Mouse (Mus musculus): ENCODE measurements at regions not wholly inside any gene's neighbourhood (a gene's known extent, or its start where the extent isn't known, plus 50 kb on each side); places are given as distances from the start of the nearest gene placed in this dataset.

DNA sequence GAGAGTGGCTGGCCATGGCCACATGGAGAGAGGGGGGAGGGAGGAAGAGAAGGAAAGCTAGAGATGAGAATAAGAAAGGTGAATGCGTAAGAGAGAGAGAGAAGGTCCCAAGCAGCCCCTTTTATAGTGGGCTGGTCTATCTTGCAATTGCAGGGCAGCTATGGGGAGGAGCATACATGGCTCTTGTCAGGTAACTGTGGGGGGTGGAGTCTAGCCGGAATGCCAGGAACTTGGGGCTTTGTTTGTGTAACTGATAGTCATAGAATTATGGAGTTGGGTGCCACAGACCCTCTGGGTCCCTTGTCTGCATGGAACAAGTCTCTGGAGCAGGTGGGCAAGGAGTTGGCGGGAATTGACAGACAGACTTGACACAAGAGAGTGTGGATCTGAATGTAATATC lies 2151.8 kb downstream of the 4930444P10Rik start:
- DNase-seq (ENCODE audit: low spot score): no peak

GRCm38 (mm10) chr1:13938344-13938743 lies 2154.8 kb downstream of the 4930444P10Rik start:
- DNase-seq (ENCODE audit: low spot score): no peak

DNA sequence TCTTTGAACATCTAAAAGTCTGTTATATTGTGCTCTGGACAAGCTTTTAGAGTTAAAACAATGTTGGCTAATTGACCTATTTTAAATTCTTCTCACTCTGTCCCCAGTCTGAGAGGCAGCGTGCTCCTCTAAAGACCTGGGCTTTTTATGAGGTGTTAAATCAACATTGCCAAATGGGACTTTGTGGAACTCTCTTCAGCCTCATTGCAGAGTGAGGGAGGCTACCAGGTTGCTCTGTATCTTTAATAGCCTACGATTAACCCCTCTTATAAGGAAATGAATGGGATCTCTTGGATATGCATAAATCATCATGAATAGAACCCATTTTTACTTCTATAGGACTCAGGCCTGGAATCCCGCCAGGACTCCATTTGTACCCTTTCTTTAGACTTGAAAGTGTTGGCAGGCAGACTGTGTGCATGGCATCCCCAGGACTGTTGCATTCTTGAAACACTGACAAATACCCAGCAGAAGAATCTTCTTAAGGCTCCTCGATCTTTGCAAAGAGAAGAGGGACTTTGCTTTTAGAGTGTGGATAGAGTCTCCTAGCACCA lies 2157.1 kb downstream of the 4930444P10Rik start:
- no peak for DNase-seq (ENCODE audit: low spot score)

- no peak for DNase-seq (ENCODE audit: low spot score)
Observed at GRCm38 (mm10) chr1:13928679-13929078, 2164.4 kb downstream of the 4930444P10Rik start.

DNA sequence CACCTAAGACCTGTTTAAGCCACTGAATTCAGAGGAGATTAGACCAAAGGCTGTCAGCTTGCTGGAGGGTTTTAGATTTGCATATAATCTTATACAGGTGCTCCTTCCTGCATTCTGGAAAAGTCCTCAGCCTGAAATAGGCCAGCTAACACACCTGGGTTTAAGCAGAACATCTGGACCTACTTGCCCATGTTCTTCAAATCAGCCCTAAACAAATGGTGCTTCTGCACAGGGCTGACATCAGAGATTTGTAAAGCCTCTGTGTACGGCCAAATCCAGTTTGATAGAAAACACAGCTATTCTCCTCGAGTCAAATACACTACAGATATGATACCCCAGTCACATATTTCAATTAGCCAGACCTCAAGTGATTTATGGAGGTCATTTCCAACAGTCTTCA lies 2165.2 kb downstream of the 4930444P10Rik start:
- DNase-seq (ENCODE audit: low spot score): no peak

DNA sequence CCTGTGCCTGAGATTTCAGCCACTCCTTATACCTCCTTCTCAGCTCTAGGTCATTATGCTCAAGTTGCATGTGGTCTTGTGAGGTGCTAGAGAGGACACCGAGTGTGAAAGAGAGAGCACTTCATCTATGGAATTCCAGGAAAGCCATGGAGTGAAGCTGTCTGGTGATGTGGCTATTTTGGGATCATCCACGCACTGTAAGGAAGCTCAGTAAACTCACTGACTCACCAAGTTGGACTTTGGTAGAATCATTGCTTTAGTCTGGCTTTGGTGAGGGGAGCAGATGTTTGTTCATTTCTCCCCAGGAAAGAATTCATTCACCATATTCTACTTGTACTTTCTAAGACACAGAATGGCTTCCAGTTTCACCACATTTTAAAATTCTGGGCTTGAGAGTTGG lies 2167.1 kb downstream of the 4930444P10Rik start:
- DNase-seq (ENCODE audit: low spot score): no peak

DNA sequence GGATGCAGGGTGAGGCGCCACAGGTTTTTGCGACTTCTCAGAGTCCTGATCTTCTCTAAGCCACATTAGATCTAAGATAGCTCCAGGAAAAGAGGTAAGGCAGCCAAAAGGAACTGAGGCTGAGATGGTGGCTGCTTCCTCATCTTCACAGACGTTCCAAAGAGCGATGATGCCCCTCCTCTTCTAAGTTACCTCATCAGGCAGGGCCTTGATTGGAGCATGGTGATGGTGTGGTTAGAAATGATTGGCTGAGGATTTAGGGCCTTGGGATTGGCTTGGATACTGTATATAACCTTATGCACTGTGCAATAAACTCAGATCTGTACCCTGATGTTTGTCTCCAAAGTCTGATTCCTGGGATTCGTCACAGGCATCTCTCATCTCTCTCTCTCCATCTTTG lies 2177.9 kb downstream of the 4930444P10Rik start:
- DNase-seq (ENCODE audit: low spot score): no peak

GRCm38 (mm10) chr1:13879126-13879525 lies 2214.0 kb downstream of the 4930444P10Rik start:
- no peak for DNase-seq (ENCODE audit: low spot score)

GRCm38 (mm10) chr1:13873925-13874324 lies 2219.2 kb downstream of the 4930444P10Rik start:
- no peak for DNase-seq (ENCODE audit: low spot score)

DNA sequence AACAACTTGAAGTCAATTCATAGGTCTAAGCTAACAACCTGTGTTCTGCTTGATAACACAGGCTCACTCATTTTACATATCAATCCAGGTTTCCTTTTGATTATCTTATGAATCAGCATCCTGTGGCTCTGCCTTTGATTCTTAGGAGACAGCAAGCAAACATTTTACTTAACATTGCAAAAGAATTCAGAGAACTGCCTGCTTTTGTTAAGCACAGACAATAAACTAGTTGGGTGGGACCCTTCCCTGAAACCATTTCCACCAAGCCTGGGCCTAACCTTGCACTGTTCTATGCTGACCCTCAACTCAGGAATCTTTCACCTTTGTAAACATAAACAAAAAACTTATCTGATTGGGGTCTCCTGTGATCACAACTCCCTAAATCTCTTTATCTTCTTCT lies 2220.6 kb downstream of the 4930444P10Rik start:
- DNase-seq (ENCODE audit: low spot score): no peak

- DNase-seq (ENCODE audit: low spot score): no peak
Observed at GRCm38 (mm10) chr1:13870631-13871286, 2222.4 kb downstream of the 4930444P10Rik start.

- DNase-seq (ENCODE audit: low spot score): no peak
Observed at GRCm38 (mm10) chr1:13865713-13866112, 2227.4 kb downstream of the 4930444P10Rik start.

- no peak for DNase-seq (ENCODE audit: low spot score)
Observed at GRCm38 (mm10) chr1:13863712-13864111, 2229.4 kb downstream of the 4930444P10Rik start.

DNA sequence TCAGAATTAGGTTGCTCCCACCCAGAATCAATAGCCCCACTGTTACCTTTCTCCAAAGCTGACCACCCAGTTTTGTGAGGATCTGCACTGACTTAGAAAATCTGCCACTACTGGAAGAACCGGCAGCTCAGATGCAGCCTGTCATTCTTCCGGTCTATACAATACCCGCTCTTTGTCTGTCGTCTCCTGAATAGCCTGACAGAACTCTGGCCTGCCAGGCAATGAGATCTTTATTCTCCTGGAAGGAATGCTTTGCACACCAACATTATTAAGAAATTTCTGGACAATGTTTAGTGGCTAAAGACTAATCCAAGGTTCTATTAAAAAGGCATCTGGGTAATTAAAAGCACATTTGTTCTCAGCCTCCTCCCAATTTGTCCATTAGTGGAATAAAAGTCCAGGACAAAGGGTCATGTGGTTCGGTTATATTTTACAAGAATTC lies 2232.0 kb downstream of the 4930444P10Rik start:
- peak; percentile 53 for DNase-seq (ENCODE audit: low spot score)

GRCm38 (mm10) chr1:13860469-13860868 lies 2232.7 kb downstream of the 4930444P10Rik start:
- DNase-seq (ENCODE audit: low spot score): no peak

DNA sequence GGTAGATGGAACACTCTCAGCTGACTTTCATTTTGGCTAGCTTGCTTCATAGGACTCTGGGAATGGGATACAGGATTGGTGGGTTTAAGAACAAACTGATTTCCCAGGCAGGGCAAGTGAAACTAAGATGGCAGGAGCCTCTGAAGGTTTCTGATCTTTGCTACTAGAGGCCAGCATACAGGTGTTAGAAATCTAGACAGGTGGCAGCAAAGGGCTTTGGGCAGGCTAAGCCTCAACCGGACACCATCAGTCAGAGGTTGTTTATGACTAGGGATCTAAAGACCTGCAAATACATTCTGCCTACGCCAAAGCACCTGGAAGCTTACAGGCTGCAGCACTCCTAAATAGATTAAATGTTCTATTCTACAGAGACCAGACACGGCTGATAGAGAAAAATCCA lies 2233.4 kb downstream of the 4930444P10Rik start:
- no peak for DNase-seq (ENCODE audit: low spot score)

- no peak for DNase-seq (ENCODE audit: low spot score)
Observed at GRCm38 (mm10) chr1:13858371-13859018, 2234.6 kb downstream of the 4930444P10Rik start.

GRCm38 (mm10) chr1:13856998-13857397 lies 2236.1 kb downstream of the 4930444P10Rik start:
- no peak for DNase-seq (ENCODE audit: low spot score)

DNA sequence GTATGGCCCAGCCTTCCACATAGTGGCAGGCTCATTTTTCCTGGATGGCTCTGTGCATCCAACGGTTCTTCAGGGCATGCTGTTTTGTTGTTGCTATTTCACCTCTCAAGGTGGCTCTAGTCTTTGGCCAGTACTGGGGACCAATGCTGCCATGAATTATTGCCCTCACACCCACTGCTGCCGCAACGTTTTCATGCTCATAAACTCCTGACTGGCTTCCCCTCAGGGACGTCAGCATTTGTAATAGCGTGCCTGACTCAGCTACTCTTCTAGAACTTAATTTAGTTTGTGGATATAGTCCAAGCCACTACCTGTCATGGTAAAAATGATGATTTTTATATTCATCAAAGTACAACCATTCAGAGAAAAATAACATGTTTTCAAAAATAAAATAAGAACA lies 2242.0 kb downstream of the 4930444P10Rik start:
- no peak for DNase-seq (ENCODE audit: low spot score)

DNA sequence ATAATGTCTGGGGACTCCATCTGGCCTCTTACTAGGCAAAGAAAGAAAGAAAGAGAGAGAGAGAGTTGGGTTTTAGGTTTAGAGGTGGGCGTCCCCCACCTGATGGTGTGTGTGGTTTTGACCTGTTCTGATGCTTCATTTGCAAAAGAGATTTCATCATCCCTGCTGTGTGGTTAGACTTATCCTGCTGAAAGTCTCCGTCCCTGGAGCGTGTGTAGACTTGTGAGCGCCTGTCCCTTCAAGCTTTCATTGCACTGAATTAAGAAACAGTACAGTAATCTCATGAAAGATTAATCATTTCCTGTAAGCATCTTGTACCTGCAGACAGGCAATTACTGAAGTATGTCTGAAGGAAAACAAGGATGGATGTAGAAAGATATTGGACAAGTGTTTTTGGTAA lies 2244.1 kb downstream of the 4930444P10Rik start:
- no peak for DNase-seq (ENCODE audit: low spot score)

GRCm38 (mm10) chr1:13846336-13846865 lies 2246.7 kb downstream of the 4930444P10Rik start:
- no peak for DNase-seq (ENCODE audit: low spot score)

- no peak for DNase-seq (ENCODE audit: low spot score)
Observed at GRCm38 (mm10) chr1:13840309-13840622, 2252.9 kb downstream of the 4930444P10Rik start.

- DNase-seq (ENCODE audit: low spot score): no peak
Observed at GRCm38 (mm10) chr1:13839619-13840308, 2253.4 kb downstream of the 4930444P10Rik start.
